Mouse (Mus musculus): Measurements from ENCODE around the gene Ndufs3.

- no peak for TF ChIP-seq POLR2AphosphoS2 (IDR thresholded peaks at IDR 0.05; ENCODE audit: low read depth, low read length)
- TF ChIP-seq ETS1 (conservative IDR thresholded peaks at IDR 0.05; ENCODE audit: low read depth, low read length) = no peak
- TF ChIP-seq ZKSCAN1 (IDR thresholded peaks at IDR 0.05; ENCODE audit: borderline replicate concordance, low read depth, low read length) = no peak
- no peak for TF ChIP-seq MAZ (IDR thresholded peaks at IDR 0.05; ENCODE audit: low read depth, low read length)
- no peak for TF ChIP-seq CTCF (conservative IDR thresholded peaks at IDR 0.05 in 1 of 2, IDR thresholded peaks at IDR 0.05 in 1 of 2; ENCODE audit: low read depth in 2 of 2, low read length in 2 of 2)
- TF ChIP-seq NRF1 (IDR thresholded peaks at IDR 0.05; ENCODE audit: low read depth, low read length) = no peak
- no peak for TF ChIP-seq RCOR1 (conservative IDR thresholded peaks at IDR 0.05; ENCODE audit: low read depth, low read length)
- no peak for TF ChIP-seq TBP (conservative IDR thresholded peaks at IDR 0.05; ENCODE audit: low read depth, low read length)
- TF ChIP-seq ZNF384 (IDR thresholded peaks at IDR 0.05; ENCODE audit: low read depth, low read length) = no peak
- TF ChIP-seq POLR2A (IDR thresholded peaks at IDR 0.05; ENCODE audit: low read depth, low read length) = no peak
- no peak for TF ChIP-seq MXI1 (IDR thresholded peaks at IDR 0.05; ENCODE audit: low read depth, low read length)
- no peak for TF ChIP-seq E2F4 (IDR thresholded peaks at IDR 0.05; ENCODE audit: insufficient replicate concordance, low read depth, low read length)
These were observed 37.1 kb upstream of the Ndufs3 start for GRCm38 (mm10) chr2:90941744-90942143.
